Mouse (Mus musculus) testis, adult 2 months (tissue): ENCODE measurements around the gene Ccdc194. TPM values are rescaled to one million over a fixed set of nuclear protein-coding genes. Genes with fewer than 3 reads are reported as not detected.

Source experiments
- H3K27ac ChIP-seq: fragments of 200-500 bp; 2 replicates; pipeline ENCODE4 v1.5.1; 2012; ENCODE audit warnings: low read depth, low read length; ENCODE audit not compliant: control insufficient read depth, insufficient read depth
- H3K27me3 ChIP-seq: fragments of 200-500 bp; 2 replicates; pipeline ENCODE4 v1.6.1; 2012; ENCODE audit warnings: mild to moderate bottlenecking, low read length, moderate library complexity; ENCODE audit not compliant: control insufficient read depth, insufficient read depth
- H3K36me3 ChIP-seq: fragments of 200-500 bp; 2 replicates; pipeline ENCODE4 v1.6.1; 2012; ENCODE audit warnings: mild to moderate bottlenecking, low read length; ENCODE audit not compliant: control insufficient read depth, insufficient read depth
- H3K4me1 ChIP-seq: fragments of 200-500 bp; 2 replicates; pipeline ENCODE4 v1.6.1; 2012; ENCODE audit warnings: low read length; ENCODE audit not compliant: control insufficient read depth, insufficient read depth
- H3K4me3 ChIP-seq: fragments of 200-500 bp; 2 replicates; pipeline ENCODE4 v1.5.1; 2012; ENCODE audit warnings: low read depth, mild to moderate bottlenecking, low read length, moderate library complexity, mixed read lengths; ENCODE audit not compliant: control insufficient read depth
- CTCF ChIP-seq: fragments of 200-500 bp; IDR thresholded peaks from 2 replicates; pipeline ENCODE4 v1.5.1; 2012; ENCODE audit warnings: low read depth, mild to moderate bottlenecking, inconsistent platforms, low read length, moderate library complexity; ENCODE audit not compliant: control insufficient read depth, insufficient read depth, insufficient replicate concordance
- POLR2A ChIP-seq: fragments of 200-500 bp; IDR thresholded peaks from 2 replicates; pipeline ENCODE4 v1.6.1; 2012; ENCODE audit warnings: low read depth, mild to moderate bottlenecking, inconsistent platforms, low read length, moderate library complexity; ENCODE audit not compliant: control insufficient read depth
- polyA plus RNA-seq: library from polyadenylated mRNA; depleted of rRNA; stranded (reverse); fragments of >200 nt; gene quantifications from 2 replicates; pipeline ENCODE4 v1.2.3, GENCODE M21; 2012

The Ccdc194 gene
- polyA plus RNA-seq, 1 experiment, result 0.05 TPM

DNA sequence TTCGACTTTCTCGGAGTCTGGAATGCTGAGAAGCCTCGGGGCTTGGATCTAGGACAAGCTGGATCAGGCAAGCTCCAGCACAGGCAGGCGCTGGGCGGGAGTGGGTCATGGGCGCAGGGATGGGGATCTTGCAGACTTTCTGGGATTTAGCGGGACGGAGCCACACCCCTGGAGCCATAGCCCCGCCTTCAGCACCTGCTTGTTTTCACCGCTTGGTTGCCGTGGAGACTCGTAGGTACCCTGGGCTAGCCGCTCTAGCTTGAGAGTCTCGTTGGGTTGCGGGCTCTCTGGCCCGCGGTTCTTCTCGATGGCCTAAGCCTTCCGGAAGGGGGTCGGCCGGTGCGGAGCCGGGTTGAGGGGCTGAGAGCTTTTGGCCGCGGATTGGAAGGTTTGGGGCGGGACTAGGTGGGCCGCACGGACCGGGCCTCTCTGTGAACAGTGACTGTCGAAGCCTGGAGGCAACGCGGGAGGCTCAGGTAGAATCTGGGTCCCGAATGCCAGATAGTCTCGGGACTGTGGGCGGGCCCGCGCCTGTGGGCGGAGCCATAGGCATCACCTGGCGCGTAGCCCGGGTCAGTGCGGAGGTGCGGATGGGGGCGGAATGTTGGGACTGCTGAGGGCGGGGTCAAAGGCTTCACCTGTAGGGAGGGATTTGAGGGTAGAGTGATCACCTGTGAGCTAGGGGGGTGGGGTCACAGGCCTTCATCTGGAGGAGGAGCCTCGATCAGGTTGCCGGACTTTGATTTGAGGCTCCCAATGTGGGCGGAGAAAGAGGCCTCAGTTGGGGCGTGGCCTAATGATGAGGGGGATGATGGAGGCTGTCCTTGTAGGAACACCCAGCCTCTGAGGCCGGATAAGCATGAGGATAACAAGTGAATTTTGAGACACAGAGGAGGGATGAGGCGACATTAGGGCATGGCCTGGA lies 44.1 kb upstream of the Ccdc194 start:
- H3K36me3 ChIP-seq, result no peaks in the 10 kb centered on the region
- TF ChIP-seq POLR2A (peak; percentile 61), CTCF (no peak)
- peak overlapping the region; percentile 94 for H3K27ac ChIP-seq

DNA sequence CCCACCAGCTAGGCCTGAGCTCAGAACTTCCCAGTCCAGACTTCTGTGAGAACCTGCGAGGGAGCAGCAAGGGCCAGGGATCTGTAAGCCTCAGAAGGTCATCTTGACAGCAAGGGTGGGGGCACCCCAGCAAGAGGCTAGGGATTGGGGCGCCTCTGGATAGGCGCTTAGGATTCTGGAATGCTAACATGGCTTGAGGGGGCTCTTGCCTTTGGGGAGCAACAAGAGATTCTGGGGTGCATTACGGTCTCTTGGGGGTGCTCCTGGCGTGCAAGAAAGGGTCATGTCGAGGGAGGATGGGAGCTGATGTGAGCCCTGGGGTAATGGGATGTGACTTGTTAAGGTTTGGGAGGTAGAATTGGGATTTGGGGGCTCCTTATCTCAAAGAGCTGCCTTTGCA lies 43.4 kb upstream of the Ccdc194 start:
- Histone ChIP-seq H3K4me1 (peaks cover 27% of the 10 kb centered on the region), H3K4me3 (peak overlapping the region; percentile 98), H3K36me3 (no peaks in the 10 kb centered on the region), H3K27ac (peak overlapping the region; percentile 94), H3K27me3 (no peaks in the 10 kb centered on the region)
- TF ChIP-seq POLR2A (no peak), CTCF (no peak)

More for the DNA sequence above, 44.1 kb upstream of the Ccdc194 start:
- Histone ChIP-seq H3K4me1 (peaks cover 27% of the 10 kb centered on the region), H3K4me3 (peak overlapping the region; percentile 98), H3K27me3 (no peaks in the 10 kb centered on the region)

DNA sequence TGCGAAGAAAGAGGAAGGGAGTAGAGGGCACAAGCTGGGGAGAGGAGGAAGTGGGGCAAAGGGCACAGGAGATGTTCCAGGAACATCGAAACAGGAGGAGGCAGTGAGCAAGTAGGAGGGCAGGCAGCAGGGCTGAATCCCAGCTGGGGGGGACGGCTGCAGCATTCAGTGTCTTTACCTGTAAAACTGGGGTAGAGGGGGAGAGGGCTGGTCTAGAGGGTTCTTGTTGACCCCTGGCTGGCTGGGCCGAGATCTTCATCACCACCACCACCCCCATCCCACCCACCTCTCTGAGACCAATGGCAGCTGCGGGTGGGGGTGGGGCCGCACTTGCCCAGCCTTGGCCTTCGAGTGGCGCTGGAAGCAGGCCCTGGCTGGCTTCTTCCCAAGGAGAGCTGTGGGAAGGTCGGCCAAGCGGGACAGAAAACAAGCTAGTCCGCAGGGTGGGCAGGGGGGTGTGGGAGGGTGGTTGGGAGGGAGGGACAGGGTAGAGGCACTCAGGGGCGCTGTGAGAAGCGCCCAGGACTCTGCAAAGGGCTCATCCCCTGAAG lies 43.0 kb upstream of the Ccdc194 start, which contains the start of gene Slc27a1:
Gene Slc27a1, plus strand, starts transcription at position 496 of the 551 bp plus-strand sequence.
- peak within 1 kb of the TSS; percentile 94 for H3K27ac ChIP-seq
- no peaks in the 10 kb centered on the region for H3K36me3 ChIP-seq
- H3K4me3 ChIP-seq, result peak within 1 kb of the TSS; percentile 98
- TF ChIP-seq CTCF (no peak), POLR2A (peak; percentile 40; the same call in 1 of the 2 replicates)
- no peaks in the 10 kb centered on the region for H3K27me3 ChIP-seq
- H3K4me1 ChIP-seq, result peaks cover 27% of the 10 kb centered on the region

DNA sequence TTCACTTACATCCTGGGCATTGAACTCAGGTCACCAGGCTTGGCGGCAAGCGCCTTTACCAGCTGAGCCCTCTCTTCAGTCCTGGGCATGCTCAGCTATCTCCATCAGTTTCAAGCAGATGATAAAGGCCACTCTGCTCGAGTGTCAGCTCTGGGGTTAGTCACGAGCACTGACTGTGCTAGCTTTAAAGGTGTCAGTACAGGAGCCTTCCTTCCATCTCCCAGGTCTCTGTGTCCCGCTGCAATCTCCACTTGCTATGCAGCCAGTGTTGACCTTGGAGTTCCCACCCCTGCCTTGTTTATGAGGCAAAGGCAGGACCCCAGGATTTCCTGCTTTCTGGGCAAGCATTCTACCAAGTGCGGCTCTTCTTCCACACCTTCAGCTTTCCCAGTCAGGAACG lies 42.1 kb upstream of the Ccdc194 start:
- Histone ChIP-seq H3K27me3 (no peaks in the 10 kb centered on the region), H3K4me3 (no peak overlapping the region), H3K4me1 (peaks cover 36% of the 10 kb centered on the region), H3K27ac (peak overlapping the region; percentile 80), H3K36me3 (no peaks in the 10 kb centered on the region)
- TF ChIP-seq CTCF, result no peak
- no peak for TF ChIP-seq POLR2A

DNA sequence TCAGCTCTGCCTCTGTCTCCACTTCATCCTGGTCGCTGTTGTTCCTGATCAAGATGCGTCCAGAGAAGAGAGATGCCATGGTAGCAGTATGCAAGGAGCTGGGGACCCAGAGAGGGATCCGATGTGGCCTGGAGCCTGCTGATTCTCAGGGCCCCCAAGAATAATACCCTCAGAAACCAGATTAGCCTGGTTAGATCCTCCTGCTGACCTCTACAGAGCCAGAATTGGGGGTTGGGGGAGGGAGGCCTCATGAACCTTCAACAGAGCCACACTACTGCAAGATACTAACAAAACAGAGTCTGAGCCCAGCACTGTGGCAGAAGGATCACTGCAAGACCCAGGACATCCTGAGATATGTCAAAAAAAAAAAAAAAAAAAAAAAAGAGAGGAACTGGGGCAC lies 41.0 kb upstream of the Ccdc194 start, which contains the start of gene Nxnl1:
Gene Nxnl1, minus strand, starts transcription at position 101 of the 400 bp plus-strand sequence.
- no peak within 1 kb of the TSS for H3K4me3 ChIP-seq
- no peak for TF ChIP-seq CTCF
- TF ChIP-seq POLR2A, result no peak
- H3K27ac ChIP-seq, result peak within 1 kb of the TSS; percentile 80
- no peaks in the 10 kb centered on the region for H3K27me3 ChIP-seq
- peaks cover 35% of the 10 kb centered on the region for H3K4me1 ChIP-seq
- H3K36me3 ChIP-seq, result no peaks in the 10 kb centered on the region

DNA sequence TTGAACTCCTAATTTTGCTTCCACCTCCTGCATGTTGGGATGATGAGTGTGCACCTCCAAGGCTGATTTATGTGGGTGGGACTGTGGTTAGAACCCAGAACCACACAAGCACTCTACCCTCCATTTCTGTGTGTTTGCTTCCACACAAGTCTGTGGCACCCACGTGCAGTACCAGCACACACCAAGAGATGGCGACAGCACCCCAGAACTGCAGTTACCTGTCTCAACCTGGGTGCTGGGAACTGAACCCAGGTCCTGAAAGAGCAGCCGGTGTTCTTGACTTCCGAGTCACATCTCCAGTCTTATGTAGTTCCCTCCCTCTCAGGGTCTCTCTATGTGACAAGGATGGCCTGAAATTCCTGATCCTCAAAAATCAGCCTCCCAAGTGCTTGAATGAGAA lies 38.5 kb upstream of the Ccdc194 start:
- TF ChIP-seq POLR2A (no peak), CTCF (peak; percentile 36; the same call in 1 of the 2 replicates)
- Histone ChIP-seq H3K4me3 (no peak overlapping the region), H3K4me1 (peaks cover 23% of the 10 kb centered on the region), H3K27me3 (no peaks in the 10 kb centered on the region), H3K27ac (no peak overlapping the region), H3K36me3 (no peaks in the 10 kb centered on the region)

DNA sequence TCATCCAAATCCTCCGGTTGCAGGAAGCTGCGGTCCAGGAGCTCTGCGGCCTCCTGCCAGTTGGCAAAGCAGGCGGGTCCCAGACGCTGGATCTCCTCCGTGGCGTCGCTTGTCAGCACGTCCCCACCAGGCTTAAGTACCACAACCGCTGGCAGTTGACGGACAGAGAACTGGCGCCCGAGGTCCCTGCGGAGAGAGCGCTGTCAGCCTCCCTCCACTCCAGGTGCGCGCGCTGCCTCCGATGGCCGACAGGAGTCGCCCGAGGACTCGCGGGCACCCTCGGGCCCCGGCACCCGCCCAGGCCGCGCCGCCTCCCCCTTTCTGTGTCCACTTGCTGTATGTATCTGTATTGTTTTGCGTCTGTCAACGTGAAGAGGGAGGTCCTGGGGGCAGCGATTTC lies 37.2 kb upstream of the Ccdc194 start:
- TF ChIP-seq CTCF, result peak; percentile 72
- no peak for TF ChIP-seq POLR2A
- peak overlapping the region; percentile 67 for H3K4me3 ChIP-seq
- no peak overlapping the region for H3K27ac ChIP-seq
- H3K27me3 ChIP-seq, result no peaks in the 10 kb centered on the region
- peaks cover 18% of the 10 kb centered on the region for H3K4me1 ChIP-seq
- H3K36me3 ChIP-seq, result no peaks in the 10 kb centered on the region
